Mouse (Mus musculus): ENCODE data around the gene Trub1.

DNA sequence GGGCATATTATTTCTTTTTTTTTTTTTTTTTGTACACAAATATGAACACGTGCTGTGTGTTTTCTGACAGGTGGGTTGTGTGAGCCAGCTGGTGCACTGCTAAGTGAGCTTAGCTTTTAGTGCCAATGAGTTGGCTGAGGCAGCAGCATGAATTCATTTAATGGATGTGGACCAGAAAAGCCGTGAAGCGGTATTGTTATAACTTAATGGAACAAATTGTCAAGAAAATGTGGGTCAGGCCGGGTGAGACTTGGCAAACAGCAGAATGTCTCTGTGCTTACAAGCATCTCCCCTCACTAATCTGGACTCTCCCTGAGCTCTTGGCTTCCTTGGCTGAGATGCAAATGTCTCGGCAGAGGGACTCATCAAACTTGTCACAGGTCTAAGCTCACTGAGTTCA, 7.7 kb upstream of the Trub1 start:
- TF ChIP-seq CTCF (conservative IDR thresholded peaks at IDR 0.05; ENCODE audit: low read length) (no peak), POU5F1 (IDR thresholded peaks at IDR 0.05; ENCODE audit: borderline replicate concordance, low read length) (no peak)
